Mouse (Mus musculus) cerebellum, adult 11 months (tissue): Measurements from ENCODE around the gene Grin3b.

Experiments
- DNase-seq: peaks from one replicate; pipeline ENCODE4 v3.0.0; 2022

Gene Grin3b

GRCm38 (mm10) chr10:80018739-80019297, 48.3 kb downstream of the Grin3b start:
- DNase-seq, result no peak

DNA sequence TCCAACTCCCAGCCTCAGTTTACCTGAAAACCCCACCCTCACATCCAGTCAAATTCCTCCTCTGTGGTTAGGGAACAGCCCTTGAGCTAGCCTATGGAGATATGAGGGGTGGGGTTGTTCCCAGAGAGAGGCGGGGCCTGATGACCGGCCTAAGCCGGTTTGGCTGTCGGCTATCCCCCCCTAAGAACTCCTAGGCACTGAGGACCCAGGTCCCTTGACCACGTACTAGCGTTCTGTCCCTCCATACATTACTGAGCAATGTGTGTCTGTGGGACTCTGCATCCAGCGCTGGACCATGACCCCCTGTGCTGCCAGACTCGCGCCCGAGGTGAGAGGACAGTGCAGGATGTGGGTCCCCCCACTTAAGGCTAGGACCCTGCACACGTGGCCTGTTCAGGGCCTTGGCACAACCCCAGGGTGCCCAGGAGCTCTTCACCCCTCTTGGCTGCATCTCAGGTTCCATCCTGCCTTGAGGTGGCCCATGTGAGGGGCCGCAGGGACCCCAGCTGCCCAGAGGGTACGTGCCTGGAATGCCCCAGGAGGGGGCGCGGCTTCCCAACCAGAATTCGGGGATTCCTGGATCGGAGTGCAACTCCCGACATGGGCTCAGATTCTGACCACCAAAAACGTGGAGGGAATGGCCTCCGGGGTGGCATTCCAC, 49.1 kb downstream of the Grin3b start:
- no peak for DNase-seq

GRCm38 (mm10) chr10:80020191-80020590, 49.7 kb downstream of the Grin3b start:
- DNase-seq, result no peak

DNA sequence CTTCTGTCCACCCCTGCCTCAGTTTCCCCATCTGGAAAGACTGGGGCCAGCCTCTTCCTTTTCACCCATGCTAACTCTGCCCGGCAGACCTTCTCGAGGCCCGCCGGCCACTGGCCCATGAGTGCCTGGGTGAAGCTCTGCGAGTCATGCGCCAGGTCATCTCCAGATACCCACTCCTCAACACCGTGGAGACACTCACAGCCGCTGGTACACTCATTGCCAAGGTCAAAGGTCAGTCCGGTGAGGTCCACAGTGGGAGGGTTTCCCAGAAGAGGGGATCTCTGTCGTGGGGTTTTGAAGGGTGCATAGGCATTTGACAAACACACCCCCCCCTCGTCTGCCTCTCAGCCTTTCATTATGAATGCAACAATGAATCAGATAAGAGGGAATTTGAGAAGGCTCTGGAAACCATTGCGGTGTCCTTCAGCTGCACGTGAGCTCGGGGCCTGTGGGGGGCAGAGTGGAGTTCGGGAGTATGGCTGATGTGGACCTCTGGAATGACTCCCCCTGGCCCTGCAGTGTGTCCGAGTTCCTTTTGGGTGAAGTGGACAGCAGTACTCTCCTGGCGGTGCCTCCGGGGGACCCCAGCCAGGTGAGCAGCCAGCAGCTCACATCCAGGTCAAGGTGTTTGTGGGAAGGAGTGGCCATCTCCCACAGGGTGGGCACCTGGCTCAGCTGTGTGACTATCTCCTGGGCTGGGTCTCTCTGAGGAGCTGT, 50.2 kb downstream of the Grin3b start:
- DNase-seq, result no peak

DNA sequence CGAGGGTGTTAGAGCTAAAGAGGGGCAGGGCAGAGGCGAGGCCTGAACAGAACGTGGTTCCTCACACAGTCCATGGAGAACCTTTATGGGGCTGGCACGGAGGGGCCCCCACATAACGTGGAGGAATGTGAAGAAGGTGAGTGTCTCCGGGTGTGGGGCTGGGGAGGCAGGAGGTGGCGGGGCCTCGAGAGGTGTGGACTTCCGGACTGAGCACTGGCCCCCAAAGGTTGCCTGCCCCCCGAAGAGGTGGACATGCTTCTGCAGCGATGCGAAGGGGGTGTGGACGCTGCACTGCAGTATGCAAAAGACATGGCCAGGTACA, 50.8 kb downstream of the Grin3b start:
- no peak for DNase-seq

- DNase-seq, result no peak
Measured at GRCm38 (mm10) chr10:80022164-80022563, 51.6 kb downstream of the Grin3b start.

DNA sequence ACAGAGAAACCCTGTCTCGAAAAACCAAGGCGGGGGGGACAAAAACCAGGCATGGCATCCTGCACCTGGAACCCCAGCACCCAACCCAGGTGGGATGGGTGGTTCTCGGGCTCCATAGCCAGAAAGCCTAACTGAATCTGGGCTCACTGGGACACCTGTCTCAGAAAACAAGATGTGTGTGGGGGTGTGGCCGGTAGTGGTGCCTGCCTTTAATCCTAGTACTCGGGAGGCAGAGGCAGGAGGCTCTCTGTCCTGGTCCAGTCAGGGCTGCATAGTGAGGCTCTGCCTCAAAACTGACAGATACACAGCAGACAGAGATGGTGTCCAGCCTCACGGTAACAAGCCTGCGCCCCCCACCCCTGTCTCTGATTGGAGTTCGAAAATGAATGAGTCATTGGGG, 52.3 kb downstream of the Grin3b start:
- DNase-seq, result no peak

DNA sequence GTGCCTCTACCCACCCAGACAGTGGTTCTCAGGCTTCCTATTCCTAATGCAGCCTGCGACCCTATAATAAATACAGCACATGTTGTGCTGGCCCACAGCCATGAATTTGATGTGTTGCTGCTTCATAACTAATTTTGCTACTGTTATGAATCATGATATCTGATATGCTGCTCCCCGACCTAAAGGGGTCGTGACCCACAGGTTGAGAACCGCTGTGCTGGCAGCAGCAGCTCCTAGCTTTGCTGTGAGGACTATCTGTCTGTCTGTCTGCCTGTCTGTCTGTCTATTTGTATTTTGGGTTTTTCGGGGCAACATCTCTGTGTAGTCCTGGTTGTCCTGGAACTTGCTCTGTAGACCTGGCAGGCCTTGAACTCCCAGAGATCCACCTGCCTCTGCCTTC, 53.2 kb downstream of the Grin3b start:
- DNase-seq, result no peak

- DNase-seq, result no peak
Measured at GRCm38 (mm10) chr10:80024229-80025043, 53.9 kb downstream of the Grin3b start.

- DNase-seq, result no peak
Measured at GRCm38 (mm10) chr10:80025044-80025347, 54.5 kb downstream of the Grin3b start.

GRCm38 (mm10) chr10:80025463-80025862, 54.9 kb downstream of the Grin3b start:
- no peak for DNase-seq

- DNase-seq, result no peak
Measured at GRCm38 (mm10) chr10:80025889-80026288, 55.4 kb downstream of the Grin3b start.
